Mouse (Mus musculus) neural tube, embryonic 15.5 days (tissue): ENCODE measurements at regions not wholly inside any gene's neighbourhood (a gene's known extent, or its start where the extent isn't known, plus 50 kb on each side); places are given as distances from the start of the nearest gene placed in this dataset.

Experiments
- ATAC-seq: fragments of 200-750 bp; cut with Nextera tagmentation; 2 replicates; pipeline ENCODE4 v1.8.0; 2017; ENCODE audit warnings: mild to moderate bottlenecking, moderate TSS enrichment, moderate library complexity; ENCODE audit not compliant: low FRiP score
- H3K27ac ChIP-seq: fragments of 300-500 bp; sonication (generic); replicated peaks from 2 replicates; pipeline ENCODE4 v1.5.1; 2015; ENCODE audit warnings: mild to moderate bottlenecking, inconsistent platforms
- H3K27me3 ChIP-seq: fragments of 300-500 bp; sonication (generic); replicated peaks from 2 replicates; pipeline ENCODE4 v1.6.1; 2015; ENCODE audit warnings: inconsistent platforms
- H3K36me3 ChIP-seq: fragments of 300-500 bp; sonication (generic); 2 replicates; pipeline ENCODE4 v1.6.1; 2015; ENCODE audit warnings: inconsistent platforms
- H3K4me1 ChIP-seq: fragments of 300-500 bp; sonication (generic); 2 replicates; pipeline ENCODE4 v1.6.1; 2015; ENCODE audit warnings: inconsistent platforms
- H3K4me2 ChIP-seq: fragments of 300-500 bp; sonication (generic); 2 replicates; pipeline ENCODE4 v1.6.1; 2015; ENCODE audit warnings: inconsistent platforms, mild to moderate bottlenecking, moderate library complexity
- H3K4me3 ChIP-seq: fragments of 300-500 bp; sonication (generic); replicated peaks from 2 replicates; pipeline ENCODE4 v1.5.1; 2015; ENCODE audit warnings: mild to moderate bottlenecking, inconsistent platforms
- H3K9ac ChIP-seq: fragments of 300-500 bp; sonication (generic); replicated peaks from 2 replicates; pipeline ENCODE4 v1.6.1; 2015; ENCODE audit warnings: mild to moderate bottlenecking, inconsistent platforms
- H3K9me3 ChIP-seq: fragments of 300-500 bp; sonication (generic); replicated peaks from 2 replicates; pipeline ENCODE4 v1.6.1; 2016; ENCODE audit warnings: inconsistent platforms
- WGBS: fragments of 180-500 bp; shearing (Covaris S2); methylation state at CpG from one replicate; pipeline ENCODE4 v1.1.7; 2015; ENCODE audit warnings: mixed read lengths; 5-methylcytosine and 5-hydroxymethylcytosine counted together

DNA sequence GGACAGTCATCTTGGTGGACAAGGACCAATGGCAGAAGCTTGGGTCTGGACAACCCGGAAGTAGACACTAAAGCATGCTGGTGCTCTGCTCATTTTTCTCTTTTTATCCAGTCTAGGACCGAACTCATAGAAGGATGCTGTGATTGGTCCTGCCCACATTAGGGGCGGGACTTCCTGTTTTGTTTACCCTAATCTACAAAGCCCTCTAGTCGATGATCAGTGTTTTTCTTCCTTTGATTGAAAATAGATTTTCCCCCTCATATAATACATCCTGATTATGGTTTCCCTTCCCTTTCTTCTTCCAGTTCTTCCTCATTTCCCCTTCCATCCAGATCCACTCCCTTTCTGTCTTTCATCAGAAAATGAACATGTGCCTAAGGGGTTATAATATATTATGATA, 175.0 kb upstream of the Stt3b start:
- 92% methylated on average over 4 of the region's 4 CpGs for WGBS
- ATAC-seq = no peak
- Histone ChIP-seq H3K4me3 (no peak overlapping the region), H3K4me2 (no peak overlapping the region), H3K27ac (no peak overlapping the region), H3K4me1 (no peaks in the 10 kb centered on the region), H3K27me3 (no peaks in the 10 kb centered on the region), H3K36me3 (no peaks in the 10 kb centered on the region), H3K9ac (no peak overlapping the region), H3K9me3 (no peaks in the 10 kb centered on the region)

- Histone ChIP-seq H3K4me3 (no peak overlapping the region), H3K27me3 (no peaks in the 10 kb centered on the region), H3K27ac (no peak overlapping the region), H3K4me1 (no peaks in the 10 kb centered on the region), H3K4me2 (no peak overlapping the region), H3K9ac (no peak overlapping the region), H3K36me3 (no peaks in the 10 kb centered on the region), H3K9me3 (no peaks in the 10 kb centered on the region)
- 96% methylated on average over 5 of the region's 5 CpGs for WGBS
- ATAC-seq = no peak
Measured at GRCm38 (mm10) chr9:115487175-115487760, 177.0 kb upstream of the Stt3b start.

GRCm38 (mm10) chr9:115488913-115489809, 178.9 kb upstream of the Stt3b start:
- Histone ChIP-seq H3K4me3 (no peak overlapping the region), H3K36me3 (no peaks in the 10 kb centered on the region), H3K4me1 (no peaks in the 10 kb centered on the region), H3K27me3 (no peaks in the 10 kb centered on the region), H3K27ac (no peak overlapping the region), H3K9me3 (no peaks in the 10 kb centered on the region), H3K9ac (no peak overlapping the region), H3K4me2 (no peak overlapping the region)
- WGBS = 84% methylated on average over 9 of the region's 9 CpGs
- ATAC-seq = no peak

GRCm38 (mm10) chr9:115492431-115493171, 182.4 kb upstream of the Stt3b start:
- H3K9ac ChIP-seq = no peak overlapping the region

GRCm38 (mm10) chr9:115493765-115494164, 183.5 kb upstream of the Stt3b start:
- H3K4me2 ChIP-seq = no peak overlapping the region
- 92% methylated on average over 2 of the region's 2 CpGs for WGBS
- H3K27me3 ChIP-seq = no peaks in the 10 kb centered on the region
- no peak overlapping the region for H3K27ac ChIP-seq
- H3K9ac ChIP-seq = no peak overlapping the region
- H3K36me3 ChIP-seq = no peaks in the 10 kb centered on the region
- no peaks in the 10 kb centered on the region for H3K9me3 ChIP-seq
- H3K4me3 ChIP-seq = no peak overlapping the region
- no peaks in the 10 kb centered on the region for H3K4me1 ChIP-seq
- no peak for ATAC-seq

More at GRCm38 (mm10) chr9:115492431-115493171, 182.4 kb upstream of the Stt3b start:
- Histone ChIP-seq H3K27ac (no peak overlapping the region), H3K4me1 (no peaks in the 10 kb centered on the region), H3K36me3 (no peaks in the 10 kb centered on the region), H3K27me3 (no peaks in the 10 kb centered on the region), H3K4me3 (no peak overlapping the region), H3K4me2 (no peak overlapping the region), H3K9me3 (no peaks in the 10 kb centered on the region)
- ATAC-seq = no peak
- 88% methylated on average over 6 of the region's 6 CpGs for WGBS

DNA sequence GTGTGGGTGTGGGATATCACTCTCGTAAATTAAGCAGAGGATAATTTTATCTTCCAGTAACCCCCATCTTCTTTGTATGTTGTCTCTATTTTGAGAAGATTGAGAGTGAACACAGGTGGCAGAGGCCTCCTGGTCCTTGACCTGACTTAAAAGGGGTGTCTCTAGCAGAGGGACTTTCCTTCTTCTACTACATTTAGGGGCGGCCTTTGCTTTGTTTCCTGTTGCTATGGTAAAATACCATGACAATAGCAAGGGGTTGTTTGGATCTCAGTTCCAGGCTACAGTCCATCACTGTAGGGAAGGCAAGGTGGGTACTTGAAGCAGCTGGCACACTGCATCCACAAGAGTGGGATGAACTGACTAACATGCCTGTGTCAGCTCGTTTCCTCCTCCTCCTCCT, 189.3 kb upstream of the Stt3b start:
- H3K4me1 ChIP-seq = no peaks in the 10 kb centered on the region
- WGBS = 50% methylated on average over 3 of the region's 3 CpGs
- H3K4me3 ChIP-seq = no peak overlapping the region
- H3K9me3 ChIP-seq = no peaks in the 10 kb centered on the region
- no peak overlapping the region for H3K4me2 ChIP-seq
- no peak for ATAC-seq
- H3K9ac ChIP-seq = no peak overlapping the region
- no peak overlapping the region for H3K27ac ChIP-seq
- H3K27me3 ChIP-seq = no peaks in the 10 kb centered on the region
- H3K36me3 ChIP-seq = no peaks in the 10 kb centered on the region

DNA sequence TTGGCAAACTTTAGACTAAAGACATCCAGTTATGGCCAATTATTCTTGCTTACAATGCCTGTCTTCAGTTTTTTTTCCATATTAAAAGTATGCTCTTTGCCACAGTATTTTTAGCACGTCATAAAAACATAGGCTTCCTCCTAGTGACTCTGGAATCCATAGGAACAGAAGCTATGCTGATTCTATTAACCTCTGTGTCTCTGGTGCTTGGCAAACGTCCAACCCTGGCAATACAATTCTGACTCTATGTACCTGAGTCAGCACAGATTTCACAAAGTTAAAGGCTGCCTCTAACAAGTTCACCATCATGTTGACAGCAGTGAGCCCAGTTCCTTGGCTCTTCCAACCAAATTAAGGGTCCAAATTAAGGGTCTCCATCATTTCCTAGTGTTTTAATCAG, 194.6 kb upstream of the Stt3b start:
- no peak for ATAC-seq
- Histone ChIP-seq H3K27me3 (no peaks in the 10 kb centered on the region), H3K9me3 (no peaks in the 10 kb centered on the region), H3K4me2 (no peak overlapping the region), H3K4me1 (no peaks in the 10 kb centered on the region), H3K36me3 (no peaks in the 10 kb centered on the region), H3K27ac (no peak overlapping the region), H3K9ac (no peak overlapping the region), H3K4me3 (no peak overlapping the region)
- 47% methylated on average over 2 of the region's 2 CpGs for WGBS

DNA sequence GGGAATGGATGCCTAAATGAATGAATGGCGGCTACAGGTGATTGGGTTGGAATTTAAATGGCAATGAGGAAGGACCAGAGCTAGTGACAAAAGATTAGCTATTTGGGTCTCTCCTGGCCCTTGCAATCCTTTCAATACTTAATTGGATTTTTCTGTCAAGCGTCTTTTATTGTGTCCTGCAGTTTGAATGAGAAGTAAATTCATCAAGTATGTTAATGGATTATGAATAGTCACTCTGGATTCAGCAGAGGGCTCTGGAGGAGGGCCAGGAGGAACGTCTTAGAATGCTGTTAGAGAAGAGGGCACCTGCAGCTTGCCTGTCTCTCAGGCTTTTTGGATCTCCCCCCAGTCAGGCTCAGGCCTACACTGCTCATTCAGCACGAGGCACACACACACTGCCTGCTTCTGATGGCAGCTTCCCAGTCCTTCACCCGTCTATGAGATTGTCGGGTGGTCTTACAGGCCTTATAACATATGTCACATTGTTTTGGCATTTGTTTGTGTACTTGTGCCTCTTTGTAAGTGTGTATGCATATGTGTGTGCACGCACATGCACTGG, 197.0 kb upstream of the Stt3b start:
- Histone ChIP-seq H3K27ac (no peak overlapping the region), H3K36me3 (no peaks in the 10 kb centered on the region), H3K4me3 (no peak overlapping the region), H3K4me2 (no peak overlapping the region), H3K9ac (no peak overlapping the region), H3K9me3 (no peaks in the 10 kb centered on the region), H3K4me1 (no peaks in the 10 kb centered on the region), H3K27me3 (no peaks in the 10 kb centered on the region)
- ATAC-seq = no peak
- 68% methylated on average over 7 of the region's 7 CpGs for WGBS

DNA sequence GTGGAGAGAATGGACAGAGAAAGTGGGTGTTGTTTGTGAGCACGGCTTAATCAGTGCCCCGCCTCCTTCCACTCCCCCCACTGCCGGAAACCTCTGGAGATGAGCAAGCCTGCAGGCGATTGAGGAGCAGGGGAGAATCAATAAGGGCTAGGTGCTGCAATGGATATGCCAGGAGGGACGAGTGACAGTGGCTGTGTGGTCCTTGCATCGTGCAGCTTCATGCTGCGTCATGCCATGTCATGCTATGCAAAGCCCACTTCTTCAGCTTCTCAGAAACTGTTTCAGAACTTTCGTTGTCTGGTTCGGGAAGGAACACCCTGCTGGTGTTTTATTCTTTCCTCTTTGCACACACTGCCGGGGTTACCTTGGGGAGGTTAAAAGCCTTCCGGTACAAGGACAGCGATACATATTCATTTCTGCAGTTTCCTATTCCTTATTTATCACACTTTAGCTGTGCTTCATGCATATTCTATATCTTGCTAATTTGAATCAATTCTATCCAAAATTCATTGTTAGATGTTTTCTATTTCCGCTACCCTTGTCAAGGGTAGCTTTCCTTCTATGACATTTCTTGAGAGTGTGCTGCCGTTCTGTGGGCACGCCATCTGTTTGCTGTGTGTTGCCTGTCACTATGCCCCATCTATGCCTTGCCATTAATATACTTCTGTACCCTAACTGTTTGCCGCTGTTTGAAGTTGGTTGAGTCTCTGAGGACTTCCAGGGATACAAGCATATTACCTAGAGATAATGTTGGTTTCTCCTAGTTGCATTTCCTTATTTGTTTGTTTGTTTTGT, 202.8 kb upstream of the Stt3b start:
- H3K9ac ChIP-seq = no peak overlapping the region
- no peak overlapping the region for H3K4me3 ChIP-seq
- no peak for ATAC-seq
- H3K27me3 ChIP-seq = no peaks in the 10 kb centered on the region
- no peak overlapping the region for H3K27ac ChIP-seq
- H3K9me3 ChIP-seq = peaks cover 6% of the 10 kb centered on the region; the same call in 1 of the 2 replicates
- no peaks in the 10 kb centered on the region for H3K4me1 ChIP-seq
- no peaks in the 10 kb centered on the region for H3K36me3 ChIP-seq
- WGBS = 72% methylated on average over 16 of the region's 16 CpGs
- no peak overlapping the region for H3K4me2 ChIP-seq

DNA sequence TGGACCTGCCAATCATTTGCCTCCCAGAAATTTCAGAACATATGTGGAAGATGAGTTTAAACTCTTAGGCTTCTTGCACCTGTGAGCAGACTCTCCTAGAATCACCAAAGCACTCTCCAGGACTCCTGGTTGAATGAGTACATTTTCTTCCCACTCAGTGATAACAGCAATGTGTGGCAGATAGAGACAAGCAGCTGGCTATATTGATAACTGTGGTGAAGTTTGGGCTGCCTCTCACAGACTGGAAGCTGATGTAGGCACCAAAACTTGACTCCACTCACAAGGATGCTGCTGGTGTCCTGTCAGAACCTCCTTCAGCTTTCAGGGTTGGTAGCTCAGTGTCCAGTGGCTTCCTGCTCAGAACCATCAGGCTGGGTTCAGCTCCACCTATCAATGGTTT, 207.7 kb upstream of the Stt3b start:
- H3K27ac ChIP-seq = no peak overlapping the region
- no peak overlapping the region for H3K4me2 ChIP-seq
- peaks cover 6% of the 10 kb centered on the region; the same call in 1 of the 2 replicates for H3K9me3 ChIP-seq
- no peak overlapping the region for H3K4me3 ChIP-seq
- no peaks in the 10 kb centered on the region for H3K36me3 ChIP-seq
- H3K9ac ChIP-seq = no peak overlapping the region
- H3K27me3 ChIP-seq = no peaks in the 10 kb centered on the region
- ATAC-seq = no peak
- no peaks in the 10 kb centered on the region for H3K4me1 ChIP-seq

DNA sequence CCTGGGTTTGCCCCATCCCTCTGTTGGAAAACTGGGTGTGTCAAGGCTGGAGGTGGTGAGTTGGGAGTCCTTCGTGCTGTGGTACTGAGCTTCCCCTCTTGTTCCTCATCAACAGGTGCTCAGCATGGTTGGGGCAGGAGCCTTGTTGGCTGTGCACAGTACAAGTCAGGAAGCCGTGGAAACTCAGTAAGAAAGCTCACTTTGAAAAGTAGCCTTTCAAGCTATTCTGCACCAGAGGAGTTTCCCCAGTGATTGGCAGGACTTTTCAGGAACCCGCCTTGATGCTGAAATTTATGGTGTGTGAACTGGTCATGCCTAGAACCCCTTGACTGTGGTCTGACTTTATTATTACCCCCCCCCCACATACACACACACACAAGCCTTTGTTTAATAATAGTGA, 213.9 kb upstream of the Stt3b start:
- 41% methylated on average over 3 of the region's 3 CpGs for WGBS
- no peaks in the 10 kb centered on the region for H3K36me3 ChIP-seq
- H3K9ac ChIP-seq = no peak overlapping the region
- H3K27ac ChIP-seq = no peak overlapping the region
- ATAC-seq = no peak
- no peaks in the 10 kb centered on the region for H3K27me3 ChIP-seq
- no peaks in the 10 kb centered on the region for H3K9me3 ChIP-seq
- no peak overlapping the region for H3K4me3 ChIP-seq
- peaks cover 11% of the 10 kb centered on the region; the same call in 1 of the 2 replicates for H3K4me1 ChIP-seq
- no peak overlapping the region for H3K4me2 ChIP-seq
